Mouse (Mus musculus): ENCODE measurements around the gene Ptov1.

DNA sequence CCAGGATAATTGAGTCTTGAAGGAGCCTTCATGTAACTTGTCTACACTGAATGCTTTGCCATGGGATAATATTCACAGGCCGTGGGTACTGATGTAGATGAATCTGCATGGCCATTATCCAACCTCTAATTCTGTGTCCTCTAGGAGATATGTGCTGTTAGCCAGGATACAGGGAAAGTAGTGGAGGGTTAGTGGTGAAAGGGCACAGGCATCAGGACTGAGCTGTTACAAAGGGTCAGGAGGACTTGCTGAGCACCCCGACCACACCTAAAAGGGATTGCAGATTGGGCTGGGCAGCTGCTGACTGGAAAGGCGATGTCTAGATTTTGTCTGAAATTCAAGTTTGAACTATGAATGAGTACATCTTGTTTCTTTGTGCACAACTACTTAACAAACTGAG, 49.1 kb downstream of the Ptov1 start:
- TF ChIP-seq POLR2A (IDR thresholded peaks at IDR 0.05; ENCODE audit: borderline replicate concordance, extremely low read depth, insufficient read depth, insufficient read length, poor library complexity, severe bottlenecking) (no peak), CTCF (IDR thresholded peaks at IDR 0.05; ENCODE audit: borderline replicate concordance, extremely low read depth, insufficient read depth, insufficient read length) (no peak)

Measured in brain, embryonic 14.5 days (tissue).